Comparison of ENCODE assay signal across 20 mouse cellular contexts in the genomic region with DNA sequence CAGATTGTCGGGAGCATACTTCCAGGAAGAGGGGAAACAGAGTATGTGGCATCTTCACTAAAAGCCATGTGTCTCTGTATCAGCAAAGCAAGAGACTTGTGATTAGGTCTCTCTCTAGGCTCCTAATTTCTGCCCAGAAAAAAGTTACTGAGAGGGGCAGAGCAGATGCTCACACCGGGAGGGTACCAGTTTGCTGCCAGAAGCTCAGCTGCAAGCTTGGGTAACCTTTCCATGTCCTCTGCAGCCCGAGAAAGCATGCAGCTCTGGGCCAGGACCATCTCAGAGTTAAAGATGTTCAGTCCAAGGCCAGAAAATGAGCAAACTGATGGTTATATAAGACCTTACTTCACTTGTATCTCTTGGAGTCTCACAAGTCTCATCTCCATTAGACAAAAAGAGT. TPM values are rescaled to one million over a fixed set of nuclear protein-coding genes. Genes with fewer than 3 reads are reported as not detected.
"Had no signal": no experiment of that assay in that cellular context is flagged by ENCODE, and none has a peak within 500 bp of the region (broad histone marks: within the 10 kb centered on the region; RNA-seq: fewer than 3 reads in every experiment).

No protein-coding gene starts in this region.

- H3K27ac ChIP-seq: kidney, postnatal 0 days; limb, embryonic 13.5 days; liver, embryonic 14.5 days; midbrain, embryonic 13.5 days; neural tube, embryonic 15.5 days had no signal

- H3K4me3 ChIP-seq: limb, embryonic 13.5 days; midbrain, embryonic 13.5 days; myocyte; neural tube, embryonic 15.5 days had no signal

- H3K4me2 ChIP-seq: limb, embryonic 13.5 days; midbrain, embryonic 13.5 days; neural tube, embryonic 15.5 days had no signal

- ATAC-seq: midbrain, embryonic 13.5 days had no signal

- H3K27me3 ChIP-seq: midbrain, embryonic 13.5 days had no signal

- H3K9me3 ChIP-seq: limb, embryonic 13.5 days; midbrain, embryonic 13.5 days; neural tube, embryonic 15.5 days had no signal

- H3K9ac ChIP-seq: limb, embryonic 13.5 days; liver, embryonic 14.5 days; midbrain, embryonic 13.5 days; neural tube, embryonic 15.5 days had no signal

- DNase-seq: kidney, postnatal 36 days; layer of hippocampus, adult 9-11 months; layer of hippocampus, postnatal 36 days; lung, adult 18-20 months; right cerebral cortex, postnatal 4 days; spleen, adult 18-20 months; thymus, adult 18-20 months; thymus, postnatal 14 days had no signal

- H3K36me3 ChIP-seq: limb, embryonic 13.5 days; midbrain, embryonic 13.5 days; neural tube, embryonic 15.5 days had no signal

- H3K4me1 ChIP-seq: limb, embryonic 13.5 days; midbrain, embryonic 13.5 days; neural tube, embryonic 15.5 days had no signal

RNA-seq across cellular contexts. Expression of a gene that starts 10.1 kb away (rescaled TPM):
- total RNA-seq: liver, adult 2 months; megakaryocyte-erythroid progenitor cell, adult 5-6 weeks had no signal
- polyA plus RNA-seq: kidney, postnatal 0 days; limb, embryonic 13.5 days; liver, adult 2 months; liver, embryonic 14.5 days; lung, embryonic 16.5 days; midbrain, embryonic 13.5 days; myocyte; neural tube, embryonic 11.5 days; stomach, embryonic 14.5 days had no signal

RNA-seq across cellular contexts. Expression of a gene that starts 33.3 kb away (rescaled TPM):
- total RNA-seq: megakaryocyte-erythroid progenitor cell, adult 5-6 weeks had no signal
- polyA plus RNA-seq: limb, embryonic 13.5 days; liver, adult 2 months; liver, embryonic 14.5 days; stomach, embryonic 14.5 days; urinary bladder, adult 2 months had no signal
